Mouse (Mus musculus) kidney, postnatal 10 days (tissue): ENCODE measurements around the gene Nacc2.

ENCODE experiments used
- DNase-seq: peaks from one replicate; pipeline ENCODE4 v3.0.0; 2021; ENCODE audit warnings: mixed read lengths

Nacc2 gene

DNA sequence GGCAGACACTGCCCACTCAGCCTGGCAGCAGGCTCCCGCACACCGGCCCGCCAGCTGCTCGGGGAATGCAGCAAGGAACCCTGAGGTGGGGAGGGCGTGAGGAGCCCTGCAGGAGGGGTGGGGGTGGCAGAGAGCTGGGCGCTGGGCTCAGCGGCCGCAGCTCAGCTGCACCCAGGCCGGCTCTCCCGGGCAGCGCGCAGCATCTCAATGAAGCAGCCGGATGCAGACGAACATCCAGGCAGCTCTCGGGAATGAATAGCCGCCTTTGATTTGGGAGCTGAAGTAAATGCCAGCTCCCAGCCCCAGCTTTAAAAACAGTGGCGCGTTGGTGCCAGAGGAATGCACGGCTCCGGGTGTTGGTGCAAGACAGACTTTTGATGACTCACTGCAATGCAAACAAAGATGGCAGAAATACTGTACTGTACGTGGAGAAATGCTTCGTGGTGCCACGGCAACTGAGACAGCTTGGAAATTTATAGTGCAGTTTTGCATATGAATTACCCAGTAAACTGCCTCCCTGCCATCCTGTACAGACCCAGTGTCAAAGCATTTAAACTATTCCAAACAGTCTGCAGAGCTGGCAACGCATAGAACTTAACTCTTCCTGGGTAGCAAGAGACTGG, 31.1 kb downstream of the Nacc2 start:
- peak; percentile 47 for DNase-seq

DNA sequence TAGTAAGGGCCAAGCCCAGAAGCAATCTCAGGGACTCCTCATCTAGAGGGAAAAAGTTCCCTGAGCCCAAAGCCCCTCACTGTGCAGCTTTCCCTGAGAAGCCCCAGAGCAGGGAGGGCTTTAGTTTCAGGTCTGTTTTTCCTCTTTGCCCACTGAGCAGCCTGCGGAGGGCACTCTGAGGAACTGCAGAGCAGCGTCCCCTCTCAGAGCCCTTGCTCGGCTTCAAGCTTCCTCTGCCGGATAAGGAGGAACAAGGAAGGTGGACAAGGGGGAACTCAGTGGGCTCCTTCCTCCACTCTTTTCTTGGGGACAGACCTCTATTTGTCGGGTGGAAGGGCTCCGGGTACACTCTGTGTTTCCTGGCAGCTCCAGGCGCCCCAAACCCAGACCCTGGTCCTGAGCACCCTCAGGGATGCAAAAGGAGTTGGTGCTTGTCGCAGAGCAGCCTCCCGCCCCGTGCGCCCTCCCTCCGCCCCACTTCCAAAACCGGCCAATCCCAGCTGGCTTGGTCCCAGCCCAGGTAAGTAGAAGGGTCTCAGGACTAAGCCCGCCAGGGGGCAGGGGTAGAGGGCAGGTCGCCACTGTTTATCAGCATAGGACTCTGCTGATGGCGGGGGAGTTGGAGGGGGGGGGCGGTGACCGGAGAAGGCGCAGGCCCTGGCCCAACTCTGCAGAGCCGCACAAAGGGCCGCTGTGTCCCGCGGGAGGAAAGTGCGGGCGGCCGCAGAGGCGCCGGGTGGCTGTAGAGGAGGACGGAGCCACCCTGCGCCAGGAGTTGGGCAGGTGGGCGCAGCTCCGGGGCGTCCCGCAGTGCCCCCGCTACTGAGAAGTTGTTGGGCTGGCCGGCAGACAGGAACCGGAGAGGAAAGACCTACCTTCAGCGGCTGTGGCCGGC, 31.9 kb downstream of the Nacc2 start:
- peak; percentile 67 for DNase-seq

- no peak for DNase-seq
Measured at GRCm38 (mm10) chr2:26089005-26089404, 34.0 kb downstream of the Nacc2 start.

- DNase-seq: no peak
Measured at GRCm38 (mm10) chr2:26086926-26087600, 36.0 kb downstream of the Nacc2 start.

GRCm38 (mm10) chr2:26086505-26086904, 36.5 kb downstream of the Nacc2 start:
- no peak for DNase-seq

DNA sequence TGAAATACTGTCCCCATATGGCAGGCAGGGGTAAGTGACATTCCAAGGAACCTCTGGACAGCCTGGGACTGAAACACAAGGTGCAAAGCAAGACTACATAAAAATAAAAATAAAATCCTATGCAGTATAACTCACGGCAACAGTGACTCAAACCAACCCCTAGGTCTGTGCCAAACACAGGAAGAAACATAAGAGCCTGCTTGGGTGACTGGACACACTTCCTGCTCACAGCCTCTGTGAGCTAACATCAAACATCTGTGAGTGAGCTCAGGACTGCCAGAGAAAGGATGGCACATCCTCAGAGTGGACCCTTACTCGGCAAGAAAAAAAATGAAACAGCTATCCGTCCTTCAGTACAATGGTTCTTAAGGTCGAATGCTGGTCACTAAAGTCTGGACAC, 40.1 kb downstream of the Nacc2 start:
- DNase-seq: no peak

- no peak for DNase-seq
Measured at GRCm38 (mm10) chr2:26080830-26081229, 42.2 kb downstream of the Nacc2 start.

- no peak for DNase-seq
Measured at GRCm38 (mm10) chr2:26079409-26079808, 43.6 kb downstream of the Nacc2 start.

- no peak for DNase-seq
Measured at GRCm38 (mm10) chr2:26077068-26077467, 46.0 kb downstream of the Nacc2 start.

DNA sequence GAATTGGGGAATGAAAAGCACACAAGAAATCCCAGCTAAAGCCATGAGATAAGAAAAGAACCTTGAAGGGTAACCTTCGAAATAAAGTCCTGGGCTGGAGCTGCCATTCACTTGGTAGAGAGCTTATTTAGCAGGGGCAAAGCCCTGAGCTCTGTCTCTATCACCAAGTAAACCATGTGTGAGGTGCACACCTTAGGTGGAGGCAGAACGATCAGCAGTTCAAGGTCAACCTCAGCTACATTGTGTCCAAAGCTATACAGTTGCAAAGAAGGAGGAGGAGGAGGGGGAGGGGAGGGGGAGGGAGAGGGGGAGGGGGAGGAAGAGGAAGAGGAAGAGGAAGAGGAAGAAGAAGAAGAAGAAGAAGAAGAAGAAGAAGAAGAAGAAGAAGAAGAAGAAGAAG, 46.9 kb downstream of the Nacc2 start:
- DNase-seq: no peak

GRCm38 (mm10) chr2:26074551-26074950, 48.5 kb downstream of the Nacc2 start:
- no peak for DNase-seq

DNA sequence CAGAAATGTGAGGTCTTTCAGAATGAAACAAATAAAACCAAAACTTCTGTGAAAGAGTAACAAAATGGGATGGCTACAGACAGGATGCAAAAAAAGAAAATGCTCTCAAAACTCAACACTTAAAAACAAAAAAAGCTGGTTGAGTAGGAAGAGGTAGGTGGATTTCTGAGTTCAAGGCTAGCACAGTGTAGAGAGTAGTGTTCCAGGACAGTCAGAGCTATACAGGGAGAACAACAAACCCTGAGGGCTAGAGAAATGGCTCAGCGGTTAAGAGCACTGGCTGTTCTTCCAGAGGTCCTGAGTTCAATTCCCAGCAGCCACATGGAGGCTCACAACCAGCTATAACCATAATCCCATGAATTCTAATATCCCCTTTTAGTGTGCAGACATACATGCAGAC, 54.4 kb downstream of the Nacc2 start:
- no peak for DNase-seq

DNA sequence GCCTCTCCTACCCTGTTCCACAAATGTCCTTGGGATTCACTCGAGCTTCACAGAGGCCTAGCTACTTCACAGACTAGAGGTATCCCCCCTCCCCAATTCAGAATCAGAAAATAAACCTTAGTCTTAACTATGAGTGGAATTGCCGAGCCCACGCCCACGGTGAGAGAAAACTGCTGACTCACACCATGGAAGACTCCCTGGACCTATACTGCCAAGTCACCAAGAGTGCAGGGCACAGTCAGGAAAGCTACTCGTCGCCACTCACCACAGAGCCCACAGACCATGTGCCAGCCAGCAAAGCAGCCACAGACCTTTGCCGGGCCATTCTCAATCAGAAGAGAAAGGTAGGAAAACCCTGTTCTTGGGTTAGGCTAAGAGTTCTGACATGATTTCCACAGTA, 54.8 kb downstream of the Nacc2 start:
- DNase-seq: no peak

GRCm38 (mm10) chr2:26066527-26066926, 56.5 kb downstream of the Nacc2 start:
- DNase-seq: no peak

GRCm38 (mm10) chr2:26062742-26063427, 60.1 kb downstream of the Nacc2 start:
- no peak for DNase-seq

- DNase-seq: no peak
Measured at GRCm38 (mm10) chr2:26062241-26062640, 60.8 kb downstream of the Nacc2 start.

GRCm38 (mm10) chr2:26061018-26061666, 61.9 kb downstream of the Nacc2 start:
- DNase-seq: no peak

DNA sequence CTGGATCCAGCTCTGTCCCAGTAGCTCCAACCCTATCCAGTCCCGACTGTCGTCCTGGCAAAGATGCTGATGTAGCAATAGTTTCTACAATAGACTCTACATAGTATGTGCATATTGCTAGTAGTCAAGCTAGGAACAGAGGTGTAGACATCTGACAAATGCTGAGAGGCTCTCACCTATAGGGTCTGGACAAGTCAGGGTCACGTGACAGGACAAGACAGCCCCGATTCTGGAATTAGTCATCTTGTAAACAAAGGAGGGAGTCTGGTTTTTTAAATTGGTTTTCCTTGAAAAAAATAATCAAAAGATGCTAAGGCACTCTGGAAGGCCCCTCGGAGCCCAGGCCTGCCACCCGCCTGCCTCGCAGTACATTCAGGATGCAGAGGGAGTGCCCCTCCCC, 66.0 kb downstream of the Nacc2 start:
- DNase-seq: no peak

GRCm38 (mm10) chr2:26056226-26056625, 66.8 kb downstream of the Nacc2 start:
- no peak for DNase-seq

- no peak for DNase-seq
Measured at GRCm38 (mm10) chr2:26055747-26056102, 67.3 kb downstream of the Nacc2 start.

GRCm38 (mm10) chr2:26055046-26055746, 67.8 kb downstream of the Nacc2 start:
- DNase-seq: peak; percentile 78

GRCm38 (mm10) chr2:26052806-26053205, 70.2 kb downstream of the Nacc2 start:
- DNase-seq: no peak
